Comparison of ENCODE assay signal across 8 mouse cellular contexts in genomic region chr7:72541521-72542478, GRCm38 (mm10).
DNase-seq lines count a peak whose midpoint lies in the region.

No protein-coding gene starts in this region.

- peak; percentile 6 to 20 for DNase-seq in frontal cortex, postnatal 36 days (ENCODE audit: low spot score in 2 of 2)
- no peak for DNase-seq in frontal cortex, postnatal 14 days (ENCODE audit: low spot score in 2 of 2)
- DNase-seq in right cerebral cortex, postnatal 10 days (ENCODE audit: low spot score in 2 of 2) = peak; percentile 33 to 51
- no peak for DNase-seq in right cerebral cortex, postnatal 14 days
- peak; percentile 42 for DNase-seq in hindlimb bud, embryonic 11.5 days (ENCODE audit: extremely low spot score, low read depth, low spot score)
- DNase-seq in retina, embryonic 14.5 days (ENCODE audit: low spot score) = peak; percentile 64
- no peak for DNase-seq in yolk sac, embryonic 10.5 days (ENCODE audit: low spot score)
- DNase-seq in thymus, postnatal 36 days = no peak

Comparison
In these comparisons a context has a peak if more than half of its experiments do, and no peak if none do; other contexts are left out.
1. DNase-seq: peak in frontal cortex, postnatal 36 days (2 of 2), right cerebral cortex, postnatal 10 days (2 of 2), hindlimb bud, embryonic 11.5 days (single experiment) and retina, embryonic 14.5 days (single experiment); none in frontal cortex, postnatal 14 days (0 of 2), right cerebral cortex, postnatal 14 days (single experiment), yolk sac, embryonic 10.5 days (single experiment) and thymus, postnatal 36 days (0 of 2).